Mouse (Mus musculus): Measurements from ENCODE around the gene 1700025G04Rik. TPM values are rescaled to one million over a fixed set of nuclear protein-coding genes. Genes with fewer than 3 reads are reported as not detected.

1700025G04Rik gene
- total and polyA plus RNA-seq, 2 experiments from 2014 or later = 13.0 to 46.1 TPM

GRCm38 (mm10) chr1:151974424-151974823 is 115.5 kb downstream of the 1700025G04Rik start:
- 92% methylated on average over 7 of the region's 7 CpGs for WGBS
- H3K27me3 ChIP-seq (ENCODE audit: control insufficient read depth, insufficient read depth, low read length) = no peaks in the 10 kb centered on the region
- ATAC-seq (ENCODE audit: insufficient read depth, low read depth) (no peak), DNase-seq (ENCODE audit: low spot score) (no peak)
- H3K4me3 ChIP-seq (ENCODE audit: low read depth, low read length) = no peak overlapping the region
- H3K4me2 ChIP-seq (ENCODE audit: low read depth, low read length) = no peak overlapping the region
- H3K9ac ChIP-seq (replicated peaks; ENCODE audit: low read depth, low read length) = no peak overlapping the region
- no peak for TF ChIP-seq EP300 (IDR thresholded peaks at IDR 0.05; ENCODE audit: low read depth)
- no peak for TF ChIP-seq CTCF (IDR thresholded peaks at IDR 0.05; ENCODE audit: low read depth)
- no peaks in the 10 kb centered on the region for H3K9me3 ChIP-seq (replicated peaks; ENCODE audit: control insufficient read depth, low read length)
- no peaks in the 10 kb centered on the region for H3K36me3 ChIP-seq (replicated peaks; ENCODE audit: control insufficient read depth, insufficient read depth, low read length)
- no peak overlapping the region for H3K27ac ChIP-seq (ENCODE audit: low read depth)
- H3K4me1 ChIP-seq (ENCODE audit: control insufficient read depth, insufficient read depth) = peaks cover 23% of the 10 kb centered on the region

GRCm38 (mm10) chr1:151973110-151973700 is 116.7 kb downstream of the 1700025G04Rik start:
- H3K27me3 ChIP-seq (ENCODE audit: control insufficient read depth, insufficient read depth, low read length) = no peaks in the 10 kb centered on the region
- peaks cover 23% of the 10 kb centered on the region for H3K4me1 ChIP-seq (ENCODE audit: control insufficient read depth, insufficient read depth)
- no peaks in the 10 kb centered on the region for H3K9me3 ChIP-seq (replicated peaks; ENCODE audit: control insufficient read depth, low read length)
- H3K4me2 ChIP-seq (ENCODE audit: low read depth, low read length) = no peak overlapping the region
- no peak overlapping the region for H3K9ac ChIP-seq (replicated peaks; ENCODE audit: low read depth, low read length)
- no peak overlapping the region for H3K27ac ChIP-seq (ENCODE audit: low read depth)
- no peaks in the 10 kb centered on the region for H3K36me3 ChIP-seq (replicated peaks; ENCODE audit: control insufficient read depth, insufficient read depth, low read length)
- H3K4me3 ChIP-seq (ENCODE audit: low read depth, low read length) = no peak overlapping the region
- no peak for TF ChIP-seq CTCF (IDR thresholded peaks at IDR 0.05; ENCODE audit: low read depth)
- TF ChIP-seq EP300 (IDR thresholded peaks at IDR 0.05; ENCODE audit: low read depth) = no peak
- 88% methylated on average over 5 of the region's 5 CpGs for WGBS
- no peak for DNase-seq (ENCODE audit: low spot score)
- no peak for ATAC-seq (ENCODE audit: insufficient read depth, low read depth)

GRCm38 (mm10) chr1:151971581-151971980 is 118.3 kb downstream of the 1700025G04Rik start:
- Histone ChIP-seq H3K27me3 (ENCODE audit: control insufficient read depth, insufficient read depth, low read length) (no peaks in the 10 kb centered on the region), H3K9me3 (replicated peaks; ENCODE audit: control insufficient read depth, low read length) (no peaks in the 10 kb centered on the region), H3K27ac (ENCODE audit: low read depth) (no peak overlapping the region), H3K9ac (replicated peaks; ENCODE audit: low read depth, low read length) (no peak overlapping the region), H3K4me2 (ENCODE audit: low read depth, low read length) (no peak overlapping the region), H3K4me1 (ENCODE audit: control insufficient read depth, insufficient read depth) (peaks cover 19% of the 10 kb centered on the region), H3K36me3 (replicated peaks; ENCODE audit: control insufficient read depth, insufficient read depth, low read length) (no peaks in the 10 kb centered on the region), H3K4me3 (ENCODE audit: low read depth, low read length) (no peak overlapping the region)
- TF ChIP-seq CTCF (IDR thresholded peaks at IDR 0.05; ENCODE audit: low read depth) (no peak), EP300 (IDR thresholded peaks at IDR 0.05; ENCODE audit: low read depth) (no peak)
- DNase-seq (ENCODE audit: low spot score) (no peak), ATAC-seq (ENCODE audit: insufficient read depth, low read depth) (no peak)
- WGBS = 73% methylated on average over 2 of the region's 2 CpGs

DNA sequence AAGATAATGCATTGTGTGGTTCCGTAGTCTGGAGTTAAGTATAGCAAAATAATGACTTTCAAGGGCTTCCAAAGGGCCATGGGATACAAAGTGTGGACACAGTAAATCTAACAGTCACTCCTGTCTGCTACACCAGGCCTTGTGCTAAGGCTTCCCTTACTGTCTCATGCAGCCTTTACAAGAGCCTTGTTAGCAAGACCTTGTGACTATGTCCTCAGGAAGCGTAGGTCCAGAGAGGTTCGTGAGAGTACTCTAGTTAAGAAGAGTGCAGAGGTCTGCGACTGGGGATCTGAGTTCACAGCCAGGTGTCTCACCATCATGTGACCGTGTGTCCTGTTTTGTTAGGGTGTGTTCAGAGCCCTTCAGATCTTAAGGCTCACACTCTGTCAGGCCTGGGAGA is 121.8 kb downstream of the 1700025G04Rik start:
- TF ChIP-seq EP300 (IDR thresholded peaks at IDR 0.05; ENCODE audit: low read depth) (no peak), CTCF (IDR thresholded peaks at IDR 0.05; ENCODE audit: low read depth) (no peak)
- H3K4me3 ChIP-seq (ENCODE audit: low read depth, low read length) = no peak overlapping the region
- DNase-seq (ENCODE audit: low spot score) (no peak), ATAC-seq (ENCODE audit: insufficient read depth, low read depth) (no peak)
- H3K4me2 ChIP-seq (ENCODE audit: low read depth, low read length) = no peak overlapping the region
- H3K27ac ChIP-seq (ENCODE audit: low read depth) = no peak overlapping the region
- 80% methylated on average over 5 of the region's 5 CpGs for WGBS
- no peaks in the 10 kb centered on the region for H3K36me3 ChIP-seq (replicated peaks; ENCODE audit: control insufficient read depth, insufficient read depth, low read length)
- H3K4me1 ChIP-seq (ENCODE audit: control insufficient read depth, insufficient read depth) = no peaks in the 10 kb centered on the region
- H3K9me3 ChIP-seq (replicated peaks; ENCODE audit: control insufficient read depth, low read length) = no peaks in the 10 kb centered on the region
- H3K27me3 ChIP-seq (ENCODE audit: control insufficient read depth, insufficient read depth, low read length) = no peaks in the 10 kb centered on the region
- no peak overlapping the region for H3K9ac ChIP-seq (replicated peaks; ENCODE audit: low read depth, low read length)

DNA sequence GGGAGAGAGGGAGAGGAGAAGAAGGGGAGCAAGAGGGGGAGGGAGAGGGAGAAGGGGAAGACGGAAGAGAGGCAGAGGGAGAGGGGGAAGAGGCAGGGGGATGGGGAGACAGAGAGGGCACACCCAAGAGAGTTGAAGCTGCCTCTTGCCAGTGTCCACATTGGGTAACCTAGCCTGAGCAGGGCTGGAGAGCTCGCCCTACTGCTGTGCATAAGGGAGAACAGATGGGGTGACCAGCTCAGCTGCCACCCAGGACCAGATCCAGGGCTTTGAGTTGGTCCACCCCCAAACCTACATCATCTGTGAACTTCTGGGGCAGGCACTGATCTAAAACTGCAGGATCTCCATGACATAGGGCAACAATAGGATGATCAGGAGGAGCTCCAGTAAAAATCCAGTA is 125.1 kb downstream of the 1700025G04Rik start:
- no peaks in the 10 kb centered on the region for H3K9me3 ChIP-seq (replicated peaks; ENCODE audit: control insufficient read depth, low read length)
- H3K27me3 ChIP-seq (ENCODE audit: control insufficient read depth, insufficient read depth, low read length) = no peaks in the 10 kb centered on the region
- no peak overlapping the region for H3K4me3 ChIP-seq (ENCODE audit: low read depth, low read length)
- no peak overlapping the region for H3K27ac ChIP-seq (ENCODE audit: low read depth)
- WGBS = 84% methylated on average over 2 of the region's 2 CpGs
- no peak for TF ChIP-seq CTCF (IDR thresholded peaks at IDR 0.05; ENCODE audit: low read depth)
- no peak for TF ChIP-seq EP300 (IDR thresholded peaks at IDR 0.05; ENCODE audit: low read depth)
- no peak overlapping the region for H3K4me2 ChIP-seq (ENCODE audit: low read depth, low read length)
- no peak overlapping the region for H3K9ac ChIP-seq (replicated peaks; ENCODE audit: low read depth, low read length)
- ATAC-seq (ENCODE audit: insufficient read depth, low read depth) (no peak), DNase-seq (ENCODE audit: low spot score) (no peak)
- H3K36me3 ChIP-seq (replicated peaks; ENCODE audit: control insufficient read depth, insufficient read depth, low read length) = no peaks in the 10 kb centered on the region
- no peaks in the 10 kb centered on the region for H3K4me1 ChIP-seq (ENCODE audit: control insufficient read depth, insufficient read depth)

GRCm38 (mm10) chr1:151963248-151963647 is 126.7 kb downstream of the 1700025G04Rik start:
- Histone ChIP-seq H3K9me3 (replicated peaks; ENCODE audit: control insufficient read depth, low read length) (no peaks in the 10 kb centered on the region), H3K9ac (replicated peaks; ENCODE audit: low read depth, low read length) (no peak overlapping the region), H3K27ac (ENCODE audit: low read depth) (no peak overlapping the region), H3K4me3 (ENCODE audit: low read depth, low read length) (no peak overlapping the region), H3K4me1 (ENCODE audit: control insufficient read depth, insufficient read depth) (no peaks in the 10 kb centered on the region), H3K36me3 (replicated peaks; ENCODE audit: control insufficient read depth, insufficient read depth, low read length) (no peaks in the 10 kb centered on the region), H3K4me2 (ENCODE audit: low read depth, low read length) (no peak overlapping the region), H3K27me3 (ENCODE audit: control insufficient read depth, insufficient read depth, low read length) (no peaks in the 10 kb centered on the region)
- 53% methylated on average over 7 of the region's 7 CpGs for WGBS
- DNase-seq (ENCODE audit: low spot score) (no peak), ATAC-seq (ENCODE audit: insufficient read depth, low read depth) (no peak)
- TF ChIP-seq EP300 (IDR thresholded peaks at IDR 0.05; ENCODE audit: low read depth) (no peak), CTCF (IDR thresholded peaks at IDR 0.05; ENCODE audit: low read depth) (no peak)

All from heart, postnatal 0 days (tissue).